Mouse (Mus musculus) intestine, embryonic 16.5 days (tissue): ENCODE measurements at regions not wholly inside any gene's neighbourhood (a gene's known extent, or its start where the extent isn't known, plus 50 kb on each side); places are given as distances from the start of the nearest gene placed in this dataset.

Source experiments
- ATAC-seq: fragments of 200-750 bp; cut with Nextera tagmentation; 2 replicates; pipeline ENCODE4 v1.8.0; 2017; ENCODE audit warnings: moderate TSS enrichment, moderate library complexity
- H3K27ac ChIP-seq: fragments of 300-500 bp; sonication (generic); 2 replicates; pipeline ENCODE4 v1.5.1; 2014; ENCODE audit warnings: mild to moderate bottlenecking, low read length
- H3K27me3 ChIP-seq: fragments of 300-500 bp; sonication (generic); replicated peaks from 2 replicates; pipeline ENCODE4 v1.6.1; 2014; ENCODE audit warnings: low read length, control low read depth, mixed read lengths; ENCODE audit not compliant: control insufficient read depth, insufficient read depth
- H3K36me3 ChIP-seq: fragments of 300-500 bp; sonication (generic); 2 replicates; pipeline ENCODE4 v1.6.1; 2014; ENCODE audit warnings: low read length, control low read depth; ENCODE audit not compliant: control insufficient read depth, insufficient read depth
- H3K4me1 ChIP-seq: fragments of 300-500 bp; sonication (generic); 2 replicates; pipeline ENCODE4 v1.6.1; 2014; ENCODE audit warnings: low read length, control low read depth, mixed read lengths; ENCODE audit not compliant: control insufficient read depth, insufficient read depth
- H3K4me2 ChIP-seq: fragments of 300-500 bp; sonication (generic); 2 replicates; pipeline ENCODE4 v1.6.1; 2014; ENCODE audit warnings: low read depth, low read length, control low read depth
- H3K4me3 ChIP-seq: fragments of 300-500 bp; sonication (generic); 2 replicates; pipeline ENCODE4 v1.5.1; 2014; ENCODE audit warnings: mild to moderate bottlenecking, low read length
- H3K9ac ChIP-seq: fragments of 300-500 bp; sonication (generic); 2 replicates; pipeline ENCODE4 v1.6.1; 2014; ENCODE audit warnings: low read depth, low read length
- H3K9me3 ChIP-seq: fragments of 300-500 bp; sonication (generic); 2 replicates; pipeline ENCODE4 v1.6.1; 2016; ENCODE audit warnings: low read length, control low read depth; ENCODE audit not compliant: control insufficient read depth
- WGBS: fragments of 180-500 bp; shearing (Covaris S2); extraction: QIAGEN DNeasy Blood & Tissue Kit; methylation state at CpG from one replicate; pipeline ENCODE4 v1.1.7; 2014; 5-methylcytosine and 5-hydroxymethylcytosine counted together

DNA sequence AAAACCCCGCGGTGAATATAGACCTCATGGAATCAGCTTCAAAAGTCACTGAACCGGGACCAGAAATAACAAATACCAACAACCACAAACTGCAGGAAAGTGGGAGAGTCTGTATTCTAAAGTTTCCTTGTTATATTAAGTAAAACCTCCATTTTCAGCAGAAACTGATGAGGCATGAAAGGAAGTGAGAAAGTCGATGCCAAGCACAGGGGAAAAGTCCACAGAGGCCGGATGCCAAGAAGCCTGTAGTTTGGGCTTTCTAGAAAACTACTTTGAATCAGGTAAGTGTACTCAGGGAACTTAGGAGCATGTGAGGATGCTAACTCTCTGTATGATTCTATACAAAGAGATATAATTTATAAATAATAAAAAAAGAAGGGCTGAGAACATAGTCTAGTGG, 154.8 kb downstream of the Kcnrg start:
- Histone ChIP-seq H3K27me3 (no peaks in the 10 kb centered on the region), H3K4me2 (no peak overlapping the region), H3K9me3 (no peaks in the 10 kb centered on the region), H3K4me3 (no peak overlapping the region), H3K9ac (no peak overlapping the region), H3K4me1 (0 out of 2 replicates have a peak, but pooled peaks cover under 1% of the 10 kb centered on the region), H3K36me3 (no peaks in the 10 kb centered on the region), H3K27ac (no peak overlapping the region)
- WGBS, result 91% methylated on average over 5 of the region's 5 CpGs
- ATAC-seq, result no peak

DNA sequence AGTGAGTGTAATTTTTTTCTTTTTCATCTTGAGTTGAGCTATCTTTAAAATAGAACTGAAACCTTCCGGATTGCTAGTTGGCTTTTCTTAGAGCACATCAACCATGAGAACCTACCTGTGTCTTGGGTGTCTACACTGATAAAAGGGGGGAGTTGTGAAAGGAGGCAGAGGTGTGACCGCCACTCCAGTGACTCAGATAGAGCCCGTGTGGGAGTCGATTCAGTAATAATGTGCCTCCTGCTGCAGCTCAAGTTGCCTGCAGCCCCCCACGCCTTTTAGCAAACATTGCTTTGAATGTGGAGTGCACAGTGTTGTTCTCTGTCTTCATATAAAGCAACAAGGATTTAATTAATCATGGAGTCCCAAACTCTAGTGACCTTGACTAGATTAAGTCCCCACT, 162.6 kb downstream of the Kcnrg start:
- Histone ChIP-seq H3K36me3 (no peaks in the 10 kb centered on the region), H3K4me2 (no peak overlapping the region), H3K4me3 (no peak overlapping the region), H3K27me3 (no peaks in the 10 kb centered on the region), H3K9ac (no peak overlapping the region), H3K9me3 (no peaks in the 10 kb centered on the region), H3K4me1 (no peaks in the 10 kb centered on the region), H3K27ac (no peak overlapping the region)
- ATAC-seq, result no peak
- 68% methylated on average over 5 of the region's 5 CpGs for WGBS

DNA sequence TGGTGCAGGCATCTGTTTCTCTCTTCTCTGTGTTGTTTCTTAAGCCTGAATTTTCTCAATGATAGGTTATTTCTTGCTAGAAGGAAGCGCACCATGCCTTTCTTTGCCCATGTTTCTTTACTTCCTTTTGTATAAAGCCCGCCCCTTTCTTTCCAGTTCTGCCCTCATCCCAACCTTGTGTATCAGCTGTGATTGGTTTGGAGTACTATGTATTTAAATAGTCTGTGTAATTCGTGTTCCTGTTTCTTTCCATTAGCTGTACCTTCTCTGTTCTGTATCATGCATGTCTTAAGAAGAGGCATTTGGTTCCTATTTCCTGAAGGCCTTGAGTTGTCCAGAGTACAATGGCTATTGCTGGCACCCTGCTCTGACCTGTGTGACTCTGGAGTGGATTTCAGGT, 166.9 kb downstream of the Kcnrg start:
- WGBS, result 76% methylated on average over 3 of the region's 3 CpGs
- no peak for ATAC-seq

DNA sequence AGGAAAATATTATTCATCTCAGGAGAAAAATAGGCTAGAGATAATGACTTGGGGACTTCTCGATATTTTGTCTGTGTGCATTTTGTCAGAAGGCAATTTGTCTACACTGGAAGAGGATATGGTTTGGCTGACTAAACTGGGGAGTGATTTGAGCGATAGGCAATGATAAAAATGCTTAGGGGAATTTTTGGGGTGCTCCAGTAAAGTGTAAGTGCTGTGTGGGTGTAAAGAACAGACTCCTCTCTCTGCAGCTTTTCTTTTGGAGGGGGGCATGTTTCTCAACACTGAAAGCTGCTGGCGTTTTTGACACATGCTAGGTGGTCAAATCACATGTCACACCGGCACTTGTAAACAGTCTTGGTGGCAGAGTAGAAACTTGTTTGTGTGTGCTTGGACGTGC, 171.4 kb downstream of the Kcnrg start:
- WGBS, result 80% methylated on average over 5 of the region's 5 CpGs
- Histone ChIP-seq H3K27me3 (no peaks in the 10 kb centered on the region), H3K4me1 (no peaks in the 10 kb centered on the region), H3K4me2 (no peak overlapping the region), H3K4me3 (no peak overlapping the region), H3K9ac (no peak overlapping the region), H3K27ac (no peak overlapping the region), H3K9me3 (no peaks in the 10 kb centered on the region), H3K36me3 (no peaks in the 10 kb centered on the region)
- no peak for ATAC-seq

More for the DNA sequence above, 166.9 kb downstream of the Kcnrg start:
- no peak overlapping the region for H3K4me3 ChIP-seq
- H3K27me3 ChIP-seq, result no peaks in the 10 kb centered on the region
- H3K36me3 ChIP-seq, result no peaks in the 10 kb centered on the region
- H3K4me1 ChIP-seq, result no peaks in the 10 kb centered on the region
- H3K9me3 ChIP-seq, result no peaks in the 10 kb centered on the region
- no peak overlapping the region for H3K27ac ChIP-seq
- H3K9ac ChIP-seq, result no peak overlapping the region
- no peak overlapping the region for H3K4me2 ChIP-seq

DNA sequence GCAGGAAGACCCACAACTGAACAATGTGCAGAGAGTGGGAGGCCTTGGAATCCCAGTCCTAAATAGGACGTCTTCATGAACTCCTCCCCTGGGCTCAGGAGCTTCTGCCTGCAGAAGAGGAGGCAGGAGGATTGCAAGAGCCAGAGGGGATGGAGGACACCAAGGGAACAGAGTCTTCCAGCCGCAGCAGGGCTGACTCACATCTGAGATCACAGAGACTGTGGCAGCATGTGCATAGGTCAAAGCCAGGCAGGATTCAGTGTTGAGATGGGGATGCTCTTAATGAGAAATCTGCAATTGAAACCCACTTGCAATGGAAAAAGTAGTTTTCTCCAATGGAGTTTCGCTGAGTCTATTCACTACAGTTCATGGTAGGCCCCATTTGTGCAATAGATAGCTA, 175.9 kb downstream of the Kcnrg start:
- no peaks in the 10 kb centered on the region for H3K27me3 ChIP-seq

DNA sequence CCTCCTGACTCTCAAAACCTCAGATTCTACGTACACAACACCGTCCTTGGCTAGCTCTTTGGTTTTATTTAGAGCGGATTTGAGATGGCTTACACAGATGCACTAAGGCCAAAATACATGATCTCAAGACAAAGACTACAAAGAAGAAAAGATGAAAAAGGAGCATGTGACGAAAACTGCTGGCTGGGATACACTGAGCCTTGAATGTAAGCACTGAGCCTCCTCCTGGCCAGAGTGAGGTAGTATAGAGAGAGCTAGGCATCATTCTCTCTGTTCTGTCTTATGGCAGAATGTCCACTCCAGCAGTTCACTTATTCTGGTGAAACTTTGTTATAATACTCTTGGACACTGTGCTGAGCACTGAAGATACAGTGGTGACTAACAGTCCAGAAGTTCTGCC, 177.4 kb downstream of the Kcnrg start:
- no peaks in the 10 kb centered on the region for H3K36me3 ChIP-seq
- no peak overlapping the region for H3K4me3 ChIP-seq
- H3K9me3 ChIP-seq, result no peaks in the 10 kb centered on the region
- H3K27ac ChIP-seq, result no peak overlapping the region
- H3K9ac ChIP-seq, result no peak overlapping the region
- H3K4me1 ChIP-seq, result no peaks in the 10 kb centered on the region
- no peak overlapping the region for H3K4me2 ChIP-seq
- no peak for ATAC-seq
- 92% methylated on average over 4 of the region's 4 CpGs for WGBS
- no peaks in the 10 kb centered on the region for H3K27me3 ChIP-seq

More for the DNA sequence above, 175.9 kb downstream of the Kcnrg start:
- Histone ChIP-seq H3K27ac (no peak overlapping the region), H3K9me3 (no peaks in the 10 kb centered on the region), H3K4me2 (no peak overlapping the region), H3K36me3 (no peaks in the 10 kb centered on the region), H3K9ac (no peak overlapping the region), H3K4me1 (no peaks in the 10 kb centered on the region), H3K4me3 (no peak overlapping the region)
- ATAC-seq, result no peak
- WGBS, result 76% methylated on average over 3 of the region's 3 CpGs

DNA sequence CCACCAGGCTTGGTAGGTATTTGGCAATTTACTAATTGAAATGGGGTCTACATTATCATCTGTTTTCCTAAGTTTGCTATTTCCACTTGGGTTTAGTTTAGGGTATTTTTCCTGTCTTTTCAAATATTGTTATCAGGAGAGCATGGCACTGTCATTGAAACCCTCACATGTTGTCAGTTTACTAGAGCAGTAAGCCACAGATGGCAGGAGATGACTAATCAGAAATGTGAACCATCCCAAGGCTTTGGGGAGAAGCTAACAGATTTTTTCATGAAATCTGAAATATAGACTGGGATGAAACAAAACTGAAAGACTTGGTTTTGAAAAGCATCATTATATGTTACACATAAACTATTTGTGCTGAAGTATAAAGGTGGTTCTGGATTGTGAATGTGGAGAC, 178.8 kb downstream of the Kcnrg start:
- Histone ChIP-seq H3K36me3 (no peaks in the 10 kb centered on the region), H3K4me2 (no peak overlapping the region), H3K4me1 (no peaks in the 10 kb centered on the region), H3K9me3 (no peaks in the 10 kb centered on the region), H3K27me3 (no peaks in the 10 kb centered on the region), H3K9ac (no peak overlapping the region), H3K4me3 (no peak overlapping the region), H3K27ac (no peak overlapping the region)
- ATAC-seq, result no peak

DNA sequence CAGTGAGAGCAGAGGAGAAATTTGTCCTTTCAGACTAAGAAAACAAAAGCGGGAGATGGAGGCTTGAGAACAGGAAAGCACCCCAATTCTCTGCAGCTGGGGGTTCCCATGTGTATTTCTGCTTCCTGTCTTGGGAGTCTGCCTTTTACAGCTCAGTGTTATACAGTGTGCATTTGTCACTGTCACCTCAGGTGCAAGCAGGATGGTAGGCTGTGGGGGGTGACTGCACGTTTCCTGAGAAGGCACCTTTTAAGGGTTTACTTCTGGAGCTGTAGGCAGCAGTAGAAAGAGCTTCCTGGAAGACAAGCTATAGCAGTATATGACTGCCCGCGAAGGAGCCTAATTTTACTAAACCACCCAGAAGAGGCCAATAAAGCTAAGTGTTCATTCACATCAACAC, 180.5 kb downstream of the Kcnrg start:
- H3K9me3 ChIP-seq, result no peaks in the 10 kb centered on the region
- no peak overlapping the region for H3K27ac ChIP-seq
- ATAC-seq, result no peak
- H3K27me3 ChIP-seq, result no peaks in the 10 kb centered on the region
- WGBS, result 75% methylated on average over 4 of the region's 4 CpGs
- H3K9ac ChIP-seq, result no peak overlapping the region
- H3K4me2 ChIP-seq, result no peak overlapping the region
- no peak overlapping the region for H3K4me3 ChIP-seq
- no peaks in the 10 kb centered on the region for H3K4me1 ChIP-seq
- H3K36me3 ChIP-seq, result no peaks in the 10 kb centered on the region

DNA sequence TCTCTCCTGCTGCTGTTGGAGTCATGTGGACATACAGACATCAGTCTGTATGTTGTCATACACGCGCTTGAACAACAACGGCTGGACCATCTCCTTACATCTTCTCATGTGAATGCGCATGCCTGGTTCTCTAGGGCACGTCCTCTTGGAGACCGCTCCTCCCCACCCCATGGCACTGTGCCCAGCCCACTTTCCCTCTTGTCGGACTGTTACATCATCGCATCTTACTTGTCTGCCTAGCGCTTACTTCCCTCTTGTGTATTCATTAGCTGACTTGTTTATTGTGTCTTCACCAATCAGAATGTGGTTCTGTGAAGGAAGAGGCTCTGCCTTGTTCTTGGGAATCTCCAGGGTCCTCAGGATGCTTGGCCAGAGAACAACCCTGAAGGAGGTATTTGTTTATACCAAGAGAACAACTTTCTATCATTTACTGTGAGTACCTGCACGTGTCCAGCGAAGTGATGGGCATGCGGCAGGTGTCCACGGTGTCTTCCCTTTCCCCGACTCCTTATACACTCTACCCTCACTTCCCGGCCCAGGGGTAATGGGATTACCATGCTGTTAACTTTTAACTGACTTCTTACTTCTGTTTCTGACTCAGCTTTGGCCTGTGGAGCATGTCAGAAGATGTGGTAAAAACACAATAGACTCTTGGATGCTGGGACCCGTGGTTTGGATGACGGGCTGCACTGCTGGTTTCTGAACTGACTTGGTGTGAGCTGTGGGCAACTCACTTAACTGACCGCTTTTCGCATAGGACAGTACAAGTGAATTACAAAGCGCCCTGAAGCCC, 181.9 kb downstream of the Kcnrg start:
- Histone ChIP-seq H3K4me3 (no peak overlapping the region), H3K36me3 (no peaks in the 10 kb centered on the region), H3K27ac (no peak overlapping the region), H3K9ac (no peak overlapping the region), H3K4me2 (no peak overlapping the region), H3K9me3 (no peaks in the 10 kb centered on the region), H3K4me1 (no peaks in the 10 kb centered on the region), H3K27me3 (no peaks in the 10 kb centered on the region)
- 79% methylated on average over 20 of the region's 20 CpGs for WGBS
- no peak for ATAC-seq
